Comparison of ENCODE assay signal across 27 mouse cellular contexts in the genomic region with DNA sequence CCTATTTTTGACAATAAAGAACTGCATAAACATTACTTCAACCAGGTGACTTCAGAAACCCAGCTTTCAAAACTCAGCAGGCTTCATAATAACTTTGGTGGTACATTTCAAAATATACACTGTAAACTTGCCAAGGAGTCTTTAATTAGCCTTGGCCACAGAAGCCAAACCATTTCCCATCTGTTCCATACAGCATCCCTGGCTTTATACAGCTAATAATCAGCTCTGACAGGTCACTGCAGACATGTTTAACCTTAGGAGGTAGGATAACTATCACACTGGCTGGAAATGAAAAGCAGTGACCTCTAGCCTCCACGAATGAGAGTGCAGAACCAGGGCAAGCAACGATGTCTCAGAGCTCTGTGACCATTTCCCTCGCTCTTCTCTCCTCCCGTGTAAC. TPM values are rescaled to one million over a fixed set of nuclear protein-coding genes. Genes with fewer than 3 reads are reported as not detected.
DNase-seq lines count a peak whose midpoint lies in the region; ATAC-seq and TF ChIP-seq lines count a peak whose summit lies in the region.
"Had no signal": no experiment of that assay in that cellular context is flagged by ENCODE, and none has a peak within 500 bp of the region (broad histone marks: within the 10 kb centered on the region; RNA-seq: fewer than 3 reads in every experiment).

No protein-coding gene starts in this region.

- H3K4me3 ChIP-seq in forebrain, embryonic 15.5 days: no peak overlapping the region
- H3K4me3 ChIP-seq in forebrain, embryonic 11.5 days (ENCODE audit: low read depth, low read length): no peak overlapping the region
- H3K4me3 ChIP-seq in layer of hippocampus, adult 2 months: no peak overlapping the region
- H3K4me3 ChIP-seq: hindbrain, embryonic 12.5 days; limb, embryonic 10.5 days; limb, embryonic 15.5 days; liver, embryonic 13.5 days; midbrain, embryonic 15.5 days had no signal

- peaks cover 25% of the 10 kb centered on the region for H3K4me1 ChIP-seq in forebrain, embryonic 15.5 days
- H3K4me1 ChIP-seq in forebrain, embryonic 11.5 days (replicated peaks; ENCODE audit: control insufficient read depth, insufficient read depth, low read length): no peaks in the 10 kb centered on the region; the same call in 1 of the 2 replicates

- 77% methylated on average over 4 of the region's 4 CpGs for WGBS in forebrain, embryonic 15.5 days
- WGBS in forebrain, embryonic 11.5 days: 87% methylated on average over 4 of the region's 4 CpGs

- no peak for TF ChIP-seq CTCF in layer of hippocampus, adult 2 months (conservative IDR thresholded peaks at IDR 0.05)

- H3K36me3 ChIP-seq in forebrain, embryonic 15.5 days: no peaks in the 10 kb centered on the region
- H3K36me3 ChIP-seq in forebrain, embryonic 11.5 days (ENCODE audit: control insufficient read depth, insufficient read depth, low read length): no peaks in the 10 kb centered on the region; the same call in 1 of the 2 replicates
- H3K36me3 ChIP-seq: midbrain, embryonic 15.5 days had no signal

- peak overlapping the region; percentile 60 for H3K27ac ChIP-seq in forebrain, embryonic 15.5 days (replicated peaks)
- no peak overlapping the region for H3K27ac ChIP-seq in forebrain, embryonic 11.5 days (ENCODE audit: low read depth, low read length)
- peak overlapping the region; percentile 36 for H3K27ac ChIP-seq in layer of hippocampus, adult 2 months
- H3K27ac ChIP-seq: hindbrain, embryonic 12.5 days; kidney, postnatal 0 days; limb, embryonic 10.5 days; limb, embryonic 15.5 days; liver, embryonic 13.5 days; midbrain, embryonic 15.5 days had no signal

- no peak overlapping the region for H3K4me2 ChIP-seq in forebrain, embryonic 15.5 days (replicated peaks)
- H3K4me2 ChIP-seq in forebrain, embryonic 11.5 days (ENCODE audit: low read depth, low read length, severe bottlenecking): no peak overlapping the region
- H3K4me2 ChIP-seq: heart, embryonic 11.5 days; hindbrain, embryonic 12.5 days; limb, embryonic 15.5 days; liver, embryonic 13.5 days; lung, embryonic 14.5 days; midbrain, embryonic 15.5 days had no signal

- no peak for DNase-seq in forebrain, embryonic 11.5 days (ENCODE audit: low spot score)
- DNase-seq in layer of hippocampus, adult 2 months (ENCODE audit: low spot score in 2 of 2): no peak
- no peak for DNase-seq in layer of hippocampus, adult 9-10 months (ENCODE audit: low spot score)
- DNase-seq in cerebellum, adult 8-10 months: peak; percentile 35
- DNase-seq in thymus, postnatal 0 days (ENCODE audit: low spot score): no peak
- DNase-seq in T-cell, adult 2 months (ENCODE audit: low spot score): no peak
- DNase-seq: adrenal gland, postnatal 10 days; gastrocnemius, postnatal 25 days; heart, adult 11 months; kidney, adult 8-10 months; kidney, postnatal 4 days; layer of hippocampus, adult 9-11 months; liver, embryonic 13.5 days; lung, embryonic 14.5 days; lung, postnatal 14 days; thymus, adult 2 months; thymus, postnatal 4 days had no signal

- no peak for ATAC-seq in forebrain, embryonic 15.5 days (replicated peaks)
- no peak for ATAC-seq in forebrain, embryonic 11.5 days (replicated peaks; ENCODE audit: low FRiP score)
- ATAC-seq: forebrain, embryonic 16.5 days; intestine, embryonic 16.5 days; midbrain, embryonic 15.5 days had no signal

- H3K27me3 ChIP-seq in forebrain, embryonic 15.5 days: no peaks in the 10 kb centered on the region
- no peaks in the 10 kb centered on the region for H3K27me3 ChIP-seq in forebrain, embryonic 11.5 days (ENCODE audit: control insufficient read depth, insufficient read depth, low read length)
- H3K27me3 ChIP-seq: hindbrain, embryonic 12.5 days; limb, embryonic 15.5 days; liver, embryonic 13.5 days; midbrain, embryonic 15.5 days had no signal

- no peak overlapping the region for H3K9ac ChIP-seq in forebrain, embryonic 15.5 days (replicated peaks)
- no peak overlapping the region for H3K9ac ChIP-seq in forebrain, embryonic 11.5 days (ENCODE audit: low read length)
- H3K9ac ChIP-seq: hindbrain, embryonic 12.5 days; limb, embryonic 15.5 days; liver, embryonic 13.5 days; lung, embryonic 14.5 days; midbrain, embryonic 15.5 days had no signal

- H3K9me3 ChIP-seq in forebrain, embryonic 15.5 days: no peaks in the 10 kb centered on the region
- no peaks in the 10 kb centered on the region for H3K9me3 ChIP-seq in forebrain, embryonic 11.5 days (ENCODE audit: control insufficient read depth, low read length)
- H3K9me3 ChIP-seq: G1E; hindbrain, embryonic 12.5 days; limb, embryonic 10.5 days; limb, embryonic 15.5 days; liver, embryonic 13.5 days; midbrain, embryonic 15.5 days had no signal

RNA-seq across cellular contexts. Expression of a gene that starts 27.6 kb away (rescaled TPM):
- 8.9 and 10.1 TPM in 2 replicates for polyA plus RNA-seq in forebrain, embryonic 15.5 days (2015; fragmentation: Nextera tagmentation; extraction: Ambion mirVana)
- polyA plus RNA-seq in forebrain, embryonic 11.5 days (2014; fragmentation: Nextera tagmentation; extraction: Ambion mirVana): 12.3 and 12.9 TPM in 2 replicates
- 10 to 100 TPM; 54.2 to 62.2 TPM for total RNA-seq in layer of hippocampus, adult 2 months (2021)
- polyA plus RNA-seq in thymus, postnatal 0 days (2015; fragmentation: Nextera tagmentation; extraction: Ambion mirVana): 1.6 and 2.0 TPM in 2 replicates
